Mouse (Mus musculus) lung, embryonic 15.5 days (tissue): ENCODE measurements around the gene Tubgcp3. TPM values are rescaled to one million over a fixed set of nuclear protein-coding genes. Genes with fewer than 3 reads are reported as not detected.

Experiments used
- ATAC-seq: fragments of 200-750 bp; cut with Nextera tagmentation; 2 replicates; pipeline ENCODE4 v1.8.0; 2017; ENCODE audit warnings: moderate number of reproducible peaks, borderline replicate concordance; ENCODE audit not compliant: low FRiP score, low TSS enrichment; ENCODE audit errors: extremely low read depth
- H3K27ac ChIP-seq: fragments of 300-500 bp; sonication (generic); 2 replicates; pipeline ENCODE4 v1.5.1; 2015; ENCODE audit warnings: moderate library complexity, mild to moderate bottlenecking, inconsistent platforms
- H3K27me3 ChIP-seq: fragments of 300-500 bp; sonication (generic); 2 replicates; pipeline ENCODE4 v1.6.1; 2015; ENCODE audit warnings: inconsistent platforms
- H3K36me3 ChIP-seq: fragments of 300-500 bp; sonication (generic); 2 replicates; pipeline ENCODE4 v1.6.1; 2015; ENCODE audit warnings: inconsistent platforms
- H3K4me1 ChIP-seq: fragments of 300-500 bp; sonication (generic); 2 replicates; pipeline ENCODE4 v1.6.1; 2015; ENCODE audit warnings: inconsistent platforms
- H3K4me2 ChIP-seq: fragments of 300-500 bp; sonication (generic); 2 replicates; pipeline ENCODE4 v1.6.1; 2015; ENCODE audit warnings: inconsistent platforms, mild to moderate bottlenecking, moderate library complexity
- H3K4me3 ChIP-seq: fragments of 300-500 bp; sonication (generic); 2 replicates; pipeline ENCODE4 v1.5.1; 2015; ENCODE audit warnings: mild to moderate bottlenecking, inconsistent platforms
- H3K9ac ChIP-seq: fragments of 300-500 bp; sonication (generic); 2 replicates; pipeline ENCODE4 v1.6.1; 2015; ENCODE audit warnings: inconsistent platforms
- H3K9me3 ChIP-seq: fragments of 300-500 bp; sonication (generic); 2 replicates; pipeline ENCODE4 v1.6.1; 2016; ENCODE audit warnings: inconsistent platforms
- WGBS: fragments of 180-500 bp; shearing (Covaris S2); methylation state at CpG from one replicate; pipeline ENCODE4 v1.1.7; 2015; 5-methylcytosine and 5-hydroxymethylcytosine counted together
- polyA plus RNA-seq: library from polyadenylated mRNA; unstranded; fragments of >200 nt; fragmentation: Nextera tagmentation; extraction: Ambion mirVana; gene quantifications from 2 replicates; pipeline ENCODE4 v1.2.1, GENCODE M21; 2015

The Tubgcp3 gene
- polyA plus RNA-seq, result 42.7 and 45.6 TPM in 2 replicates

- H3K4me3 ChIP-seq, result peak within 1 kb of the TSS; percentile 81
- WGBS, result under 1% methylated on average over 65 of the region's 65 CpGs
- H3K4me2 ChIP-seq, result peak within 1 kb of the TSS; percentile 84
- H3K27ac ChIP-seq, result peak within 1 kb of the TSS; percentile 62
- no peaks in the 10 kb centered on the region for H3K9me3 ChIP-seq
- 0 out of 2 replicates have a peak, but pooled peaks cover 3% of the 10 kb centered on the region for H3K27me3 ChIP-seq
- peak within 1 kb of the TSS; percentile 70 for H3K9ac ChIP-seq
- peaks cover 16% of the 10 kb centered on the region; the same call in 1 of the 2 replicates for H3K4me1 ChIP-seq
- peak; percentile 95 for ATAC-seq
- H3K36me3 ChIP-seq, result no peaks in the 10 kb centered on the region
These were observed at the start of gene Tubgcp3 for GRCm38 (mm10) chr8:12672056-12672881. Tubgcp3 (minus strand) TSS chr8:12672248.

DNA sequence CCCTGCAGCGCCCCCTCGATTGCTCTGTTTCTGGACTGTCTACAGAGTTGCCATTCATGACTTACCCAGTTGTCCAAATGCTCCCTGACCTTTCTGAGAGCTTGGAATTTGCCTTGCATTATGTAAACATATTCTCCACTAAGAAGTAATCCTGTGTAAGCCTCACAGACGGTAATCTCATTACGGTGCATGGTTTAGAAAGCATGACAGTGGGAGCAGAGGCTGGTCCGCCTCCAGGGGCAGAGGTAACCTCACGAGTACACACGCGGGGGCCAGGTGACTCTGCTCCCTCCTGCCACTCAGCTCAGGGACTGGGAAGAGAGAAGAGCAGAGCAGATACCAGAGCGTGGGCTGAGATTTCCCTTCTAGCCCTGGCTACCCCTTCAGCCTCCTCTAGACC, 47.0 kb upstream of the Tubgcp3 start:
- Histone ChIP-seq H3K27ac (no peak overlapping the region), H3K4me2 (no peak overlapping the region), H3K4me3 (no peak overlapping the region), H3K4me1 (no peaks in the 10 kb centered on the region), H3K36me3 (no peaks in the 10 kb centered on the region), H3K27me3 (no peaks in the 10 kb centered on the region), H3K9ac (no peak overlapping the region), H3K9me3 (no peaks in the 10 kb centered on the region)
- WGBS, result 44% methylated on average over 9 of the region's 9 CpGs
- no peak for ATAC-seq

GRCm38 (mm10) chr8:12715861-12716585, 44.0 kb upstream of the Tubgcp3 start:
- no peak overlapping the region for H3K4me2 ChIP-seq
- 70% methylated on average over 18 of the region's 18 CpGs for WGBS
- H3K4me1 ChIP-seq, result no peaks in the 10 kb centered on the region
- H3K27ac ChIP-seq, result no peak overlapping the region
- no peak for ATAC-seq
- no peaks in the 10 kb centered on the region for H3K9me3 ChIP-seq
- H3K4me3 ChIP-seq, result no peak overlapping the region
- H3K27me3 ChIP-seq, result no peaks in the 10 kb centered on the region
- H3K36me3 ChIP-seq, result no peaks in the 10 kb centered on the region
- no peak overlapping the region for H3K9ac ChIP-seq

DNA sequence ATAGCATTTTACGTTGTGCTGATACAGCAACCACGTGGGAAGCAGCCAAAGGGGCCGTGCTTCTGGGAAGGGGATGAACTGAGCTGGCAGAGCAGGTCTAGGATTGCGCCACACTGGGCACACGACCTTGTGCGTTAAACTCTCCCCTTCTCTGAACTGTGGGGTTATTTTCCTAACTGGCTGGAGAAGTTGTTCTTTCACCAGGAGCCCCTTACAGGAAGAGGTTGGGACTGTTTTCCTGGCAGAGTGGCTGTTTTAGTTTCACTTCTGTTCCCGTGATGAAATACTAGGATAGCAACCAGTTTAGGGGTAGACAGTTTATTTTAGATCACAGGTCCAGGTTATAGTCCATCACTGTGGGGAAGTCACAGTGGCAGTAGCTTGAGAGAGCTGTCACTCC, 39.6 kb upstream of the Tubgcp3 start:
- WGBS, result 71% methylated on average over 7 of the region's 7 CpGs

GRCm38 (mm10) chr8:12703597-12703996, 31.5 kb upstream of the Tubgcp3 start:
- ATAC-seq, result no peak
- Histone ChIP-seq H3K36me3 (no peaks in the 10 kb centered on the region), H3K4me3 (no peak overlapping the region), H3K9ac (no peak overlapping the region), H3K4me2 (no peak overlapping the region), H3K27ac (no peak overlapping the region), H3K27me3 (no peaks in the 10 kb centered on the region), H3K9me3 (no peaks in the 10 kb centered on the region), H3K4me1 (no peaks in the 10 kb centered on the region)
- 84% methylated on average over 4 of the region's 4 CpGs for WGBS

More for the DNA sequence above, 39.6 kb upstream of the Tubgcp3 start:
- no peaks in the 10 kb centered on the region for H3K27me3 ChIP-seq
- H3K27ac ChIP-seq, result no peak overlapping the region
- no peaks in the 10 kb centered on the region for H3K4me1 ChIP-seq
- no peaks in the 10 kb centered on the region for H3K36me3 ChIP-seq
- no peak overlapping the region for H3K4me2 ChIP-seq
- H3K9ac ChIP-seq, result no peak overlapping the region
- ATAC-seq, result no peak
- no peak overlapping the region for H3K4me3 ChIP-seq
- H3K9me3 ChIP-seq, result no peaks in the 10 kb centered on the region

DNA sequence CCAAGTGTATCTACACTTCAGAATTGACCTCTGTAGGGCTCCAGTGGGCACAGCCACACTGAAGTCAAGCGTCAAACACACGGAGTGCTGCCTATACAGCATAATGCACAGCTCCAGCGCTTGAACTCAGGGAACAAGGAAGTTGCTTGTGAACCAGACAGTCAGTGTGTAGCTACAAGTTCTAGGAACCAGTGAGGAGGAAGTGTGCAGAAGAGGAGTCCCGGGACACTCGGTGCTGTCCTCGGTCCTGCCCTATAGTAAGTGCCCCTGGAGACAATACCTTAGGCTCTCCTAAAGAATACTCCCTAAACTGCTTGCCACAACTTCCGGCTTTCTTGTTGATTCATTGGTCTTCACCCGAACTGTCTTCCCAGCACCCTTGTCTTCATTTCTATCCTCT, 30.2 kb upstream of the Tubgcp3 start:
- no peaks in the 10 kb centered on the region for H3K4me1 ChIP-seq
- H3K36me3 ChIP-seq, result no peaks in the 10 kb centered on the region
- no peak overlapping the region for H3K4me3 ChIP-seq
- H3K27me3 ChIP-seq, result no peaks in the 10 kb centered on the region
- no peaks in the 10 kb centered on the region for H3K9me3 ChIP-seq
- ATAC-seq, result no peak
- no peak overlapping the region for H3K27ac ChIP-seq
- no peak overlapping the region for H3K9ac ChIP-seq
- 35% methylated on average over 8 of the region's 8 CpGs for WGBS
- H3K4me2 ChIP-seq, result no peak overlapping the region

DNA sequence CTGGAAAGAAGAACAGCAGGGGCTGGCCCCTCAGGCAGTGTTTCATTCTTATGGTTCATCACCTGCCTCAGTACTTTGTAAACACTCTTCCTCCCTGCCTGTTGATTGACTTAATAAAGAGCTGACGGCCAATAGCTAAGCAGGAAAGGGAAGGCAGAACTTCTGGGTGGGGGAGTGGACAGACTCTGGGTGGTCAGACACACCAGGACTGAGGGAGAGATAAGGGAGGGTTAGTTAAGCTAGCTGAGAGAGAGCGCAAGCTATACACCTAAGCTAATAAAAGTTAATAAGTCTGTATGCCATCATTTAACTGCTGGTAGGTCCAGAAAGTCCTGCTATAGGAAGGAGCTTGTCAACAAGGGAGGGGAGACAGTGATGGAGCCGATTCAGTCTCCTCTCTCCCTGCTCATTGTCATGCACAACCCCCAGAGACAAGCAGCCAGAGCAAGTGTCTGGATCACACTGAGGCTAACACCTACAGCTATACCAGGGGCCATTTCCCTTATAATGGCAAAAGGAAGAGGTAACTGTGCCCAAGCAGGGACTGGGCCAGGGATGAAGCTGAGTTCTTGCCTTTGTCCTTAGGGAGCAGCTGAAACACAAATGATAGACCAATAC, 26.7 kb upstream of the Tubgcp3 start:
- H3K4me3 ChIP-seq, result no peak overlapping the region
- WGBS, result 26% methylated on average over 3 of the region's 3 CpGs
- no peak for ATAC-seq

GRCm38 (mm10) chr8:12688851-12689250, 16.8 kb upstream of the Tubgcp3 start:
- Histone ChIP-seq H3K36me3 (no peaks in the 10 kb centered on the region), H3K4me3 (no peak overlapping the region), H3K4me1 (no peaks in the 10 kb centered on the region), H3K4me2 (no peak overlapping the region), H3K27me3 (no peaks in the 10 kb centered on the region), H3K9ac (no peak overlapping the region), H3K27ac (no peak overlapping the region), H3K9me3 (no peaks in the 10 kb centered on the region)
- WGBS, result 47% methylated on average over 7 of the region's 7 CpGs
- ATAC-seq, result no peak

More for the DNA sequence above, 26.7 kb upstream of the Tubgcp3 start:
- Histone ChIP-seq H3K27ac (no peak overlapping the region), H3K4me1 (no peaks in the 10 kb centered on the region), H3K36me3 (no peaks in the 10 kb centered on the region), H3K9ac (no peak overlapping the region), H3K27me3 (no peaks in the 10 kb centered on the region), H3K4me2 (no peak overlapping the region), H3K9me3 (no peaks in the 10 kb centered on the region)

DNA sequence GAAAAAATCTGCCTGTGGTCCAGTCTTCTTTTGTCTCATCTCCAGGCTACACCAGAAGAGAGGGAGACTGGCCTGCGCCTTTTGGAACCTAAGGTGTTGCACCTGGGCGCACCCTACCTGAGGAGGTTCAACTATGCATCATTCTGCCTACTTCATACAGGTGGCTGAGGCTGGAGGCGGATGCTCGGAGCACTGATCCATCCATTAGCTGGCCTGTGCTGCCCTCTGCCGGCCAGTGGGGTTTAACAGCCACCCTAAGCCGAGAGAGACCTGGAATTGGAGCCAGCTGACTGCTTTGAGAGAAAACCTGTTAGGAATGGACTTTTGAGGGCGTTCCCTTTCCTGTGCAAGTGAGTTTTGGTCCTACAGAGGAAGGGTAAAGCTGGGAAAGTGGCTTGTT, 5.5 kb upstream of the Tubgcp3 start:
- Histone ChIP-seq H3K4me1 (0 out of 2 replicates have a peak, but pooled peaks cover 3% of the 10 kb centered on the region), H3K4me2 (no peak overlapping the region), H3K27ac (no peak overlapping the region), H3K36me3 (no peaks in the 10 kb centered on the region), H3K9ac (no peak overlapping the region), H3K27me3 (0 out of 2 replicates have a peak, but pooled peaks cover 3% of the 10 kb centered on the region), H3K9me3 (no peaks in the 10 kb centered on the region), H3K4me3 (no peak overlapping the region)
- ATAC-seq, result peak; percentile 73
- 3% methylated on average over 7 of the region's 7 CpGs for WGBS

DNA sequence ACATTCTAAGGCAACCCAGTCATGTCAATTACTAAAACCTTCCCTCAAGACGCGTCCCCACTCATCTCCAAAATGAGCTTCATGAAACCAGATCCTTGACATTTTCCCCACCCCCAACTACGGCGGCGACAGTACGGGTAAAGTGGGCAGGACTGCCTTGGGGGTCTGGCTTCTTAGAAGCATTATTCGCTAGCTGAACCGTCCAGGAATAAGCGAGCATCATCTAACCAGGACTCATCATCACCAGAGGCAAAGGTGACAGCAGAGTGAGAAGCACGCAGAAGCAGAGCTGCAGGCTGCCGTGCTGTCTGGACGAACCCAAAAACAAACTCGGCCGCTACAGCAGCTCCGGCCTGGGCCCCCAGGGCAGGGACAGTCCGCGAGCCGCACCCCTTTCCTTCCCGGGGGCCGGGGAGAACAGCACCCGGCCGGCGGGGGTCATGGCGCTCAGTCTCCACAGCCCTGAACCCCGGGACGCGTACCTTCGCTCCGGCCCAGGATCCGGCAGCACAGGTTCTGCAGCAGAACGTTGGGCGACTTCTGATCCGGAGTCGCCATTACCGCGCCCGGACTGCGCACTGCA, 484 bp downstream of the Tubgcp3 start:
- no peaks in the 10 kb centered on the region for H3K36me3 ChIP-seq
- ATAC-seq, result peak; percentile 58; the same call in 1 of the 2 replicates
- H3K9ac ChIP-seq, result peak overlapping the region; percentile 70
- peak overlapping the region; percentile 81 for H3K4me3 ChIP-seq
- H3K9me3 ChIP-seq, result no peaks in the 10 kb centered on the region
- H3K4me2 ChIP-seq, result peak overlapping the region; percentile 84
- H3K27ac ChIP-seq, result peak overlapping the region; percentile 62
- H3K27me3 ChIP-seq, result 0 out of 2 replicates have a peak, but pooled peaks cover 3% of the 10 kb centered on the region
- under 1% methylated on average over 38 of the region's 38 CpGs for WGBS
- H3K4me1 ChIP-seq, result peaks cover 16% of the 10 kb centered on the region; the same call in 1 of the 2 replicates

DNA sequence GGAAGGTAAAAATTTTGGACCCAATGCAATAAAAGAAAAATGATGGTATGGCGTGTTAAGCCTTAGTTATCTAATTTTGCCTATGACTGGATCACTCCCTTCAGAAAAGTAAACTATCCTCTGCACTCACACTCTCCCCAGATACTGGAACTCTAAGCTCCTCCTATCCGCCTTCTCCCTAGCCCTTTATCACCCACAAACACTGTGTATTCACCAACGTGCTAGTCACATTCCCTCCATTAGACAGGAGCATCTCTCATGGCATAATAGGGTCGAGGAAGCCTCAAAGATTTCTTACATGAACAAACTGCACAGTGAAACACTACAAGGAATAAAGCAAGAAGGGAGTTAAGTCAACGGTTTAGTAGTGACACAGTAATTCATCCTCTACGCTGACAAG, 1.1 kb downstream of the Tubgcp3 start:
- Histone ChIP-seq H3K9ac (peak overlapping the region; percentile 70; the same call in 1 of the 2 replicates), H3K36me3 (no peaks in the 10 kb centered on the region), H3K4me2 (peak overlapping the region; percentile 84), H3K27ac (no peak overlapping the region), H3K27me3 (0 out of 2 replicates have a peak, but pooled peaks cover 3% of the 10 kb centered on the region), H3K4me1 (peaks cover 16% of the 10 kb centered on the region; the same call in 1 of the 2 replicates), H3K4me3 (peak overlapping the region; percentile 81), H3K9me3 (no peaks in the 10 kb centered on the region)
- 20% methylated on average over 6 of the region's 6 CpGs for WGBS
- ATAC-seq, result no peak
